Mouse (Mus musculus) ES-E14 (cell line): ENCODE results near the gene Fam184a. TPM values are rescaled to one million over a fixed set of nuclear protein-coding genes. Genes with fewer than 3 reads are reported as not detected.

Experiments used
- DNase-seq: peaks from one replicate; pipeline ENCODE4 v3.0.0-alpha.2; 2013; ENCODE audit warnings: low read depth, low spot score
- H3K27ac ChIP-seq: 2 replicates; pipeline ENCODE4 v1.5.1; 2012; ENCODE audit warnings: low read depth, mild to moderate bottlenecking, low read length, moderate library complexity, mixed read lengths; ENCODE audit not compliant: poor library complexity, insufficient read depth, severe bottlenecking
- H3K36me3 ChIP-seq: 2 replicates; pipeline ENCODE4 v1.6.1; 2012; ENCODE audit warnings: mild to moderate bottlenecking, low read length, moderate library complexity, mixed read lengths; ENCODE audit not compliant: control insufficient read depth, poor library complexity, insufficient read depth, severe bottlenecking
- H3K4me1 ChIP-seq, 2 experiments: fragments of 150-350 bp in 1 of 2; sonication (generic) in 1 of 2; 2 replicates each; pipeline ENCODE4 v1.6.1; 2012; ENCODE audit warnings: low read length in 2 of 2, mild to moderate bottlenecking in 1 of 2, mixed read lengths in 1 of 2; ENCODE audit not compliant: control insufficient read depth in 2 of 2, insufficient read depth in 2 of 2, poor library complexity in 1 of 2
- H3K4me3 ChIP-seq, 2 experiments: fragments of 150-350 bp in 1 of 2; sonication (generic) in 1 of 2; 2 replicates each; pipeline ENCODE4 v1.5.1; 2012; ENCODE audit warnings: low read length in 2 of 2, low read depth in 1 of 2, mild to moderate bottlenecking in 1 of 2, mixed read lengths in 1 of 2; ENCODE audit not compliant: insufficient read depth in 1 of 2, poor library complexity in 1 of 2, severe bottlenecking in 1 of 2
- H3K9ac ChIP-seq: 2 replicates; pipeline ENCODE4 v1.6.1; 2012; ENCODE audit warnings: low read depth, mild to moderate bottlenecking, low read length, mixed read lengths; ENCODE audit not compliant: poor library complexity, insufficient read depth, severe bottlenecking
- H3K9me3 ChIP-seq: fragments of 150-350 bp; sonication (generic); 2 replicates; pipeline ENCODE4 v1.6.1; 2012; ENCODE audit warnings: low read depth, mild to moderate bottlenecking, low read length; ENCODE audit not compliant: control insufficient read depth, insufficient read depth
- CHD2 ChIP-seq: IDR thresholded peaks from 2 replicates; pipeline ENCODE4 v1.6.1; 2014; ENCODE audit warnings: mild to moderate bottlenecking, low read depth, low read length, inconsistent platforms
- HCFC1 ChIP-seq: IDR thresholded peaks from 2 replicates; pipeline ENCODE4 v1.6.1; 2012; ENCODE audit warnings: low read length, inconsistent platforms, borderline replicate concordance; ENCODE audit not compliant: insufficient read depth
- MAFK ChIP-seq: IDR thresholded peaks from 2 replicates; pipeline ENCODE4 v1.6.1; 2014; ENCODE audit warnings: mild to moderate bottlenecking, low read depth, low read length, inconsistent platforms; ENCODE audit not compliant: insufficient read depth
- ZC3H11A ChIP-seq: IDR thresholded peaks from 2 replicates; pipeline ENCODE4 v1.6.1; 2012; ENCODE audit warnings: low read depth, mild to moderate bottlenecking, inconsistent platforms, low read length, borderline replicate concordance
- ZNF384 ChIP-seq: IDR thresholded peaks from 2 replicates; pipeline ENCODE4 v1.6.1; 2012; ENCODE audit warnings: low read depth, low read length, inconsistent platforms
- in situ Hi-C, 2 experiments: fragments of 600-800 bp; cut with MboI; formaldehyde crosslinking; loops; one replicate each; pipeline ENCODE4 v1.15.1; 2025; ENCODE audit warnings: low sequenced_read_pairs in 2 of 2, inconsistent platforms in 1 of 2; ENCODE audit not compliant: unreplicated experiment in 2 of 2
- total RNA-seq: library from RNA; depleted of rRNA; stranded (reverse); fragments of 300-350 nt; gene quantifications from 2 replicates; pipeline ENCODE4 v1.2.3, GENCODE M21; 2012

Fam184a gene
- total RNA-seq, 1 experiment = 2.4 TPM

DNA sequence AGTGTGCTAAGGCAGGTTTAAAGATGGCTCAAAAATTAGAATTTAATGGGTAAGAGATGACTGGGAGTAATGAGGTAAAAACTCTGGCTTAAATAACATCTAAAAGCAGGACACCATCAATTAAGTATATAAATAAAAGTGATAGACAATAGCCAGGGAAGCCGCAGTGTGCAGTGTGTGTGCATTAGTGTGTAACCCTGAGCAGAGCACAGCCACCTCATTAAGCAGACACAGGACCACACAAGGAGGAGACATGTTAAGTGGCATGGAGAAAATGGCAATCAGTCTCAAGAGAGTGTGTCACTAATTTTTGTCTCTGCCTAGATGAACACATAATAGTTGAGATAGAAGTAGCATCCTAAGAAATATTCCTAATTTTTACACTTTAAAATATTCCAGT, 62.4 kb downstream of the Fam184a start:
- no peak for DNase-seq

DNA sequence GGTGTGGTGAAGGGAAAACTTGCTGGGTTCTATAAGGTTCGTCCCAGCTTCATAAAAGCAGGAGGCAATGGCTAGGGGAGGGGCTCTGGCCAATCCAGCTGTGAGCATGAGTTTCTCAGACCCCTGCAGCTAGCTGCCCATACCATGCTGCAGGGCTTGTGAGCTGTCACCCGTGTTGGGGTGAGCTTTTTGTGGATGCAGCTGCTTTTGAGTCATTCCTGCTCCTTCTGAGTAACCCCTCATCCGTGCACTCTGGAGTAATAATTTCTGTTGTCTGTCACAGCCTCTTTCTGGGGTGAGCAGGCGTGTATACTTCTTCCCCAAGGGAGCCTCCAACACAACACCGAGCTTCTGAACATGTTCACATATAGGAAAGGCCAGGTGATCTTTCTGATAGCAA, 63.0 kb downstream of the Fam184a start:
- in situ Hi-C loops = no loop called here
- Histone ChIP-seq H3K36me3 (no peaks in the 10 kb centered on the region), H3K9me3 (no peaks in the 10 kb centered on the region), H3K4me1 (no peaks in the 10 kb centered on the region), H3K9ac (no peak overlapping the region), H3K27ac (no peak overlapping the region), H3K4me3 (no peak overlapping the region)
- no peak for DNase-seq
- TF ChIP-seq CHD2 = no peak
- no peak for TF ChIP-seq ZNF384
- TF ChIP-seq ZC3H11A = no peak
- TF ChIP-seq MAFK = no peak
- no peak for TF ChIP-seq HCFC1

More for the DNA sequence above, 62.4 kb downstream of the Fam184a start:
- H3K9me3 ChIP-seq = no peaks in the 10 kb centered on the region
- no peak overlapping the region for H3K4me3 ChIP-seq
- TF ChIP-seq CHD2 (no peak), MAFK (no peak), ZNF384 (no peak), HCFC1 (no peak), ZC3H11A (no peak)
- in situ Hi-C loops = no loop called here
- no peak overlapping the region for H3K9ac ChIP-seq
- no peaks in the 10 kb centered on the region for H3K36me3 ChIP-seq
- H3K27ac ChIP-seq = no peak overlapping the region
- H3K4me1 ChIP-seq = no peaks in the 10 kb centered on the region

- in situ Hi-C loops = no loop called here
- Histone ChIP-seq H3K9ac (no peak overlapping the region), H3K4me1 (no peaks in the 10 kb centered on the region), H3K27ac (no peak overlapping the region), H3K9me3 (no peaks in the 10 kb centered on the region), H3K36me3 (no peaks in the 10 kb centered on the region), H3K4me3 (no peak overlapping the region)
- no peak for DNase-seq
- TF ChIP-seq CHD2 (no peak), ZC3H11A (no peak), MAFK (no peak), ZNF384 (no peak), HCFC1 (no peak)
Observed at GRCm38 (mm10) chr10:53685806-53686205, 65.1 kb downstream of the Fam184a start.

DNA sequence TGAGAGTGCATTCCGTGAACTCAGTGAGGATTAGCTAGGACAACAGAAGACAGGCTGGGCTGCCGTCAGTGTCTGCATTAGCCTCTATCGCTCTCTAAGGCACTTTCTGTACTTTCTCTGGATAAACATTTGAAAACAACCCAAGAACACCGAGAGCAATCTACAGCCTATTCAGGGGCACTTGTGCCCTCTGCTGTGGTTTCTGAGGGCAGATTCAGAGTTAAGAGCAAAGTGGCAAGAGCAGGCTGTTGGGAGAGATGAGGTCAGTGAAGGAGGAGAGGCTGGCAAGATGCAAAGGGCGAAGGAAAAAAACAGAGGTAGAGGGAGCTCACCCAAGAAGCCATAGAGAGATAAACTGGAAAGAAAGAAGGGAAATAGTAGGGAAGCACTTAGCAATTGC, 67.7 kb downstream of the Fam184a start:
- DNase-seq = no peak
- in situ Hi-C loops = no loop called here
- Histone ChIP-seq H3K4me1 (no peaks in the 10 kb centered on the region), H3K27ac (no peak overlapping the region), H3K9me3 (no peaks in the 10 kb centered on the region), H3K9ac (no peak overlapping the region), H3K36me3 (no peaks in the 10 kb centered on the region), H3K4me3 (no peak overlapping the region)
- no peak for TF ChIP-seq CHD2
- TF ChIP-seq HCFC1 = no peak
- TF ChIP-seq MAFK = no peak
- TF ChIP-seq ZC3H11A = no peak
- TF ChIP-seq ZNF384 = no peak
